Mouse (Mus musculus): Measurements from ENCODE around the gene Pik3cg.

DNA sequence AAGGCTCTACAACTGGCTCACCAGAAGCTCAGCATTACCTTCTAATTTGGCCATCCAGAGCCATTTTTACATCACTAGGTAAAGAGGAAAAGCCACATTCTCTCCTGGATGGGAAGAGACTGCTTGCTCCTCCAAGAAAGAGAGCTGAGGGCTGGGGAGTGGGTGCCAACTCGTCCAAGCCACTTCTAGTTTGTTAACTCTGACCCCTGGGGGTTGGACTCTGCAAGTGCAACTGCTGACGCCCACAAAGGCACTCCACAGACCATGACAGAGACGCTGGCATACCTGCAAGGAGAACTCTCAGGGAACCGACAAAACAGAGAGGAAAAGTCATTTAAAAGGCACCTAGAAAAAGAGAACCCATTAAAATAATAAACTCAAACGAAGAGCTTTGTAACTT, 63.9 kb downstream of the Pik3cg start:
- no peak for TF ChIP-seq GATA1 (IDR thresholded peaks at IDR 0.05; ENCODE audit: borderline replicate concordance, low read length)
- TF ChIP-seq FLI1 (IDR thresholded peaks at IDR 0.05; ENCODE audit: low read length) = no peak

Data from megakaryocyte, embryonic 14.5 days (primary cell).